Mouse (Mus musculus) stomach, postnatal 0 days (tissue): ENCODE measurements around the gene Gm20532. TPM values are rescaled to one million over a fixed set of nuclear protein-coding genes. Genes with fewer than 3 reads are reported as not detected.

Source experiments
- ATAC-seq: fragments of 200-750 bp; cut with Nextera tagmentation; 2 replicates; pipeline ENCODE4 v1.8.0; 2017; ENCODE audit not compliant: low FRiP score, low TSS enrichment
- DNase-seq: peaks from one replicate; pipeline ENCODE4 v3.0.0-alpha.2; 2016; ENCODE audit warnings: low spot score
- H3K27ac ChIP-seq: fragments of 300-500 bp; sonication (generic); replicated peaks from 2 replicates; pipeline ENCODE4 v1.5.1; 2014; ENCODE audit warnings: mild to moderate bottlenecking, control low read depth
- H3K27me3 ChIP-seq: fragments of 300-500 bp; sonication (generic); 2 replicates; pipeline ENCODE4 v1.6.1; 2014; ENCODE audit warnings: low read length; ENCODE audit not compliant: control insufficient read depth, insufficient read depth
- H3K36me3 ChIP-seq: fragments of 300-500 bp; sonication (generic); 2 replicates; pipeline ENCODE4 v1.6.1; 2014; ENCODE audit warnings: low read length, mixed read lengths; ENCODE audit not compliant: control insufficient read depth, insufficient read depth
- H3K4me1 ChIP-seq: fragments of 300-500 bp; sonication (generic); replicated peaks from 2 replicates; pipeline ENCODE4 v1.6.1; 2014; ENCODE audit warnings: antibody characterized with exemption; ENCODE audit not compliant: control insufficient read depth, insufficient read depth
- H3K4me2 ChIP-seq: fragments of 300-500 bp; sonication (generic); replicated peaks from 2 replicates; pipeline ENCODE4 v1.6.1; 2014; ENCODE audit warnings: low read depth, mild to moderate bottlenecking, control low read depth, moderate library complexity
- H3K4me3 ChIP-seq: fragments of 300-500 bp; sonication (generic); 2 replicates; pipeline ENCODE4 v1.5.1; 2014; ENCODE audit warnings: low read depth, low read length, control low read depth
- H3K9ac ChIP-seq: fragments of 300-500 bp; sonication (generic); 2 replicates; pipeline ENCODE4 v1.6.1; 2014; ENCODE audit warnings: mild to moderate bottlenecking, low read length, control low read depth, mixed read lengths
- H3K9me3 ChIP-seq: fragments of 300-500 bp; sonication (generic); 2 replicates; pipeline ENCODE4 v1.6.1; 2016; ENCODE audit warnings: low read length; ENCODE audit not compliant: control insufficient read depth
- CTCF ChIP-seq: IDR thresholded peaks from 2 replicates; pipeline ENCODE4 v1.5.1; 2016; ENCODE audit warnings: antibody characterized with exemption, low read depth, mild to moderate bottlenecking, moderate library complexity
- EP300 ChIP-seq: optimal IDR thresholded peaks from 2 replicates; pipeline ENCODE3; 2016; ENCODE audit warnings: antibody characterized with exemption
- WGBS: fragments of 180-500 bp; shearing (Covaris S2); extraction: QIAGEN DNeasy Blood & Tissue Kit; methylation state at CpG from one replicate; pipeline ENCODE4 v1.1.7; 2014; 5-methylcytosine and 5-hydroxymethylcytosine counted together
- polyA plus RNA-seq: library from polyadenylated mRNA; unstranded; fragments of >200 nt; fragmentation: Nextera tagmentation; extraction: Ambion mirVana; gene quantifications from 2 replicates; pipeline ENCODE4 v1.2.1, GENCODE M21; 2015

Gm20532 gene
- 0.18 TPM in 1 of 2 replicates, not detected in the other for polyA plus RNA-seq

- DNase-seq: peak; percentile 75
- TF ChIP-seq CTCF (peak; percentile 70), EP300 (no peak)
- Histone ChIP-seq H3K27ac (peak within 1 kb of the TSS; percentile 53; the same call in 1 of the 2 replicates), H3K9me3 (no peaks in the 10 kb centered on the region), H3K4me1 (no peaks in the 10 kb centered on the region), H3K27me3 (no peaks in the 10 kb centered on the region), H3K9ac (peak within 1 kb of the TSS; percentile 68), H3K4me2 (peak within 1 kb of the TSS; percentile 88), H3K36me3 (no peaks in the 10 kb centered on the region), H3K4me3 (peak within 1 kb of the TSS; percentile 58)
- ATAC-seq: peak; percentile 43
- under 1% methylated on average over 59 of the region's 65 CpGs for WGBS
Measured at GRCm38 (mm10) chr2:26586294-26587043, at the start of gene Gm20532. Gene Gm20532, plus strand, starts transcription at chr2:26586639.

GRCm38 (mm10) chr2:26539516-26539915 lies 46.9 kb upstream of the Gm20532 start:
- Histone ChIP-seq H3K9me3 (no peaks in the 10 kb centered on the region), H3K9ac (no peak overlapping the region), H3K27me3 (no peaks in the 10 kb centered on the region), H3K27ac (no peak overlapping the region), H3K4me1 (no peaks in the 10 kb centered on the region), H3K4me3 (no peak overlapping the region), H3K4me2 (no peak overlapping the region), H3K36me3 (no peaks in the 10 kb centered on the region)
- DNase-seq (no peak), ATAC-seq (no peak)
- 78% methylated on average over 2 of the region's 2 CpGs for WGBS
- TF ChIP-seq EP300 (no peak), CTCF (no peak)

GRCm38 (mm10) chr2:26540721-26541120 lies 45.7 kb upstream of the Gm20532 start:
- no peak overlapping the region for H3K9ac ChIP-seq
- H3K36me3 ChIP-seq: no peaks in the 10 kb centered on the region
- 53% methylated on average over 7 of the region's 7 CpGs for WGBS
- no peak overlapping the region for H3K4me3 ChIP-seq
- ATAC-seq (no peak), DNase-seq (no peak)
- no peaks in the 10 kb centered on the region for H3K9me3 ChIP-seq
- no peak overlapping the region for H3K4me2 ChIP-seq
- no peaks in the 10 kb centered on the region for H3K4me1 ChIP-seq
- H3K27ac ChIP-seq: no peak overlapping the region
- TF ChIP-seq CTCF (no peak), EP300 (no peak)
- no peaks in the 10 kb centered on the region for H3K27me3 ChIP-seq

- Histone ChIP-seq H3K4me1 (no peaks in the 10 kb centered on the region), H3K9ac (no peak overlapping the region), H3K27me3 (no peaks in the 10 kb centered on the region), H3K27ac (no peak overlapping the region), H3K4me2 (no peak overlapping the region), H3K9me3 (no peaks in the 10 kb centered on the region), H3K4me3 (no peak overlapping the region), H3K36me3 (no peaks in the 10 kb centered on the region)
- TF ChIP-seq EP300: no peak
- no peak for TF ChIP-seq CTCF
- WGBS: 45% methylated on average over 9 of the region's 9 CpGs
- DNase-seq (no peak), ATAC-seq (no peak)
Measured at GRCm38 (mm10) chr2:26541258-26541910, 45.1 kb upstream of the Gm20532 start.

- H3K36me3 ChIP-seq: no peaks in the 10 kb centered on the region
- DNase-seq: no peak
- no peak overlapping the region for H3K4me3 ChIP-seq
- TF ChIP-seq EP300 (no peak), CTCF (no peak)
- no peak overlapping the region for H3K9ac ChIP-seq
- H3K9me3 ChIP-seq: no peaks in the 10 kb centered on the region
- H3K4me1 ChIP-seq: no peaks in the 10 kb centered on the region
- H3K27me3 ChIP-seq: no peaks in the 10 kb centered on the region
- H3K4me2 ChIP-seq: no peak overlapping the region
- 59% methylated on average over 4 of the region's 4 CpGs for WGBS
- ATAC-seq: no peak
- H3K27ac ChIP-seq: no peak overlapping the region
Measured at GRCm38 (mm10) chr2:26543155-26543554, 43.3 kb upstream of the Gm20532 start.

GRCm38 (mm10) chr2:26543768-26544167 lies 42.7 kb upstream of the Gm20532 start:
- Histone ChIP-seq H3K9ac (no peak overlapping the region), H3K27me3 (no peaks in the 10 kb centered on the region), H3K9me3 (no peaks in the 10 kb centered on the region), H3K36me3 (no peaks in the 10 kb centered on the region), H3K4me3 (no peak overlapping the region), H3K4me2 (no peak overlapping the region), H3K27ac (no peak overlapping the region), H3K4me1 (no peaks in the 10 kb centered on the region)
- WGBS: 74% methylated on average over 8 of the region's 8 CpGs
- ATAC-seq (no peak), DNase-seq (no peak)
- no peak for TF ChIP-seq EP300
- TF ChIP-seq CTCF: no peak
